Mouse (Mus musculus) cerebellum, postnatal 10 days (tissue): ENCODE measurements around the gene Ssmem1.

ENCODE experiments used
- DNase-seq, 2 experiments: peaks; one replicate each; pipeline ENCODE4 v3.0.0; 2021; ENCODE audit warnings: mixed read lengths in 2 of 2

Ssmem1 gene

GRCm38 (mm10) chr6:30509265-30510239 is at the start of gene Ssmem1, which contains the start of gene Tmem209:
TSS of gene Ssmem1 (plus strand) at chr6:30509849.
TSS of gene Tmem209 (minus strand) at chr6:30509783.
- DNase-seq = peak; percentile 99 to 100

GRCm38 (mm10) chr6:30460750-30461446 is 48.8 kb upstream of the Ssmem1 start:
- DNase-seq = peak; percentile 93 to 95

- DNase-seq = peak; percentile 42 to 49
These were observed 47.8 kb upstream of the Ssmem1 start for GRCm38 (mm10) chr6:30461755-30462344.

GRCm38 (mm10) chr6:30462822-30463221 is 46.8 kb upstream of the Ssmem1 start:
- DNase-seq = no peak

GRCm38 (mm10) chr6:30465586-30465985 is 44.1 kb upstream of the Ssmem1 start:
- DNase-seq = no peak

GRCm38 (mm10) chr6:30468058-30468457 is 41.6 kb upstream of the Ssmem1 start:
- no peak for DNase-seq

- DNase-seq = peak; percentile 88
These were observed 41.0 kb upstream of the Ssmem1 start for GRCm38 (mm10) chr6:30468684-30469083.

GRCm38 (mm10) chr6:30469370-30469769 is 40.3 kb upstream of the Ssmem1 start:
- peak; percentile 95 to 96 for DNase-seq

GRCm38 (mm10) chr6:30471706-30472105 is 37.9 kb upstream of the Ssmem1 start:
- DNase-seq = no peak

GRCm38 (mm10) chr6:30476025-30476765 is 33.5 kb upstream of the Ssmem1 start:
- DNase-seq = peak; percentile 30 to 56

- DNase-seq = peak; percentile 84 to 90
These were observed 32.4 kb upstream of the Ssmem1 start for GRCm38 (mm10) chr6:30477210-30477714.

GRCm38 (mm10) chr6:30477784-30478183 is 31.9 kb upstream of the Ssmem1 start:
- DNase-seq = no peak

GRCm38 (mm10) chr6:30479418-30479817 is 30.2 kb upstream of the Ssmem1 start:
- DNase-seq = peak; percentile 46 to 54

- DNase-seq = no peak
These were observed 26.7 kb upstream of the Ssmem1 start for GRCm38 (mm10) chr6:30482908-30483307.

GRCm38 (mm10) chr6:30486504-30486903 is 23.1 kb upstream of the Ssmem1 start:
- no peak for DNase-seq

GRCm38 (mm10) chr6:30499049-30499448 is 10.6 kb upstream of the Ssmem1 start:
- DNase-seq = no peak

- no peak for DNase-seq
These were observed 825 bp upstream of the Ssmem1 start for GRCm38 (mm10) chr6:30508824-30509223.

GRCm38 (mm10) chr6:30510291-30510690 is 642 bp downstream of the Ssmem1 start:
- DNase-seq = peak in 1 of 2 experiments; percentile 25

GRCm38 (mm10) chr6:30514242-30514641 is 4.6 kb downstream of the Ssmem1 start:
- no peak for DNase-seq

GRCm38 (mm10) chr6:30520400-30520799 is 10.8 kb downstream of the Ssmem1 start:
- DNase-seq = no peak

GRCm38 (mm10) chr6:30525456-30526332 is 16.0 kb downstream of the Ssmem1 start:
- no peak for DNase-seq
